Mouse (Mus musculus) embryo, embryonic 11 days (tissue): ENCODE measurements around the gene Ncapd2.

Experiments
- DNase-seq: peaks from one replicate; pipeline ENCODE4 v3.0.0-alpha.2; 2015

Gene Ncapd2

DNA sequence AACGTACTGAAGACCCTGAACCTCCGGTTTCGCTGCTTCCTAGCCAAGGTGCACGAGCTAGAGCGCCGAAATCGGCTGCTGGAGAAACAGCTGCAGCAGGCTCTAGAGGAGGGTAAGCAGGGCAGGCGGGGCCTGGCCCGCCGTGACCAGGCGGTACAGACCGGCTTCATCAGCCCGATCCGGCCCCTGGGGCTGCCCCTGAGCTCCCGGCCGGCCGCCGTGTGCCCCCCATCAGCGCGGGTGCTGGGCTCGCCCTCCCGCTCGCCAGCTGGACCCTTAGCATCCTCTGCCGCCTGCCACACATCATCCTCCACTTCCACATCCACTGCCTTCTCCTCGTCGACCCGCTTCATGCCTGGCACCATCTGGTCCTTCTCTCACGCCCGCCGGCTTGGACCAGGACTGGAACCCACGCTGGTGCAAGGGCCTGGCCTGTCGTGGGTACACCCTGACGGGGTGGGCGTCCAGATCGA lies 46.0 kb downstream of the Ncapd2 start:
- no peak for DNase-seq

DNA sequence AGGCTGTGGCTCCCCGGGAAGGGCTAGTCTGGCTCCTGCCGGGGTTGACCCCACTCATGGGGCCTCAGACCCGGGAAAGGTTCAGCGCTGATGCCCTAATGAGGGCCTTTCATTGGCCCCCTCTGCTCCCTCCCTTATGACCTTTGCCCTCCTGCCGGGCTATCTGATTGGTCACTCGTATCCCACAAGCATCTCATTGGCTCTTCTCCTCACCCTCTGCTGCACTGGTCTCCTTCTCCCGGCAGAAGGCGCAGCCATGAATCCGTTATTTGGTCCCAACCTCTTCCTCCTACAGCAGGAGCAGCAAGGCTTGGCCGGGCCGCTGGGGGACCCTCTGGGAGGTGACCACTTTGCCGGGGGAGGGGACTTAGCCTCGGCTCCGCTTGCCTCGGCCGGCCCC lies 46.5 kb downstream of the Ncapd2 start, which contains the start of gene Iffo1:
TSS of gene Iffo1 (plus strand) at position 241 of the 400 bp plus-strand sequence.
- DNase-seq: peak; percentile 96

DNA sequence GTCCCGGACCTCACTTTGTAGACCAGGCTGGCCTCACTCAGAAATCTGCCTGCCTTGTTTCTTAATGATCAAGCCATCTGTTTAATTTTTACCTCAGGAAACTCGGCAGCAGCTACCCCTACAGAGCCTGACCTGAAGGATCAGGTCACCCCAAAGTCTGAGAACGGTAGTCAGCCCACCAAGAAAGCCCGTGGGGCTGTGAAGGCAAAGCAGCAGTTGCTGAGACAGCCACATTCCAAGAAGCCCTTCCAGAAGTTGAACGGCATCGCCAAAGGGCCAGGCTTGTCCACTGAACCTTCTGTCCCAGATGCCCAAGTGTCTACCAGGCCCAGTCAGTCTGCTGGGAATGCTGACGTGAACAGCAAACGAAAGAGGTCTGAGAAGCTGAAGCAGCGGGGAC lies 47.6 kb downstream of the Ncapd2 start:
- DNase-seq: no peak

DNA sequence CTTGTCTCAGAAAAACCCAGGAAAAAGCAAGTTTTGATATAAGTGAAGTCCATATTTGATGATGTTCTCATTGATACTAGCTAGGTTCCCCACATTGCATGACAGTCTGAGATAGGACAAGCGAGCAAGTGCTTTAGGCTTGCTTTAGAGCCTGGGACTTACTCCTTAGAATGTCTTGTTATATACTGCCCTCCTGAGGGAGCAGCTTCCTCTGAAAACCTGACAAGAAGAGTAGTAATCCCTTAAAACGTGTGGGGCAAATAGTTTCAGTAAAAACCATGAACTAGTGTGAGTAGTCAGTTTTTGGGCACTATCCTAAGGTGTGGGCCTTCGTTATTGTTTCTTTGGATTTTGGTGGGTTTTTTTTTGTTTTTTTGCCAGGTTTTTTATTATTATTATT lies 48.4 kb downstream of the Ncapd2 start:
- no peak for DNase-seq

DNA sequence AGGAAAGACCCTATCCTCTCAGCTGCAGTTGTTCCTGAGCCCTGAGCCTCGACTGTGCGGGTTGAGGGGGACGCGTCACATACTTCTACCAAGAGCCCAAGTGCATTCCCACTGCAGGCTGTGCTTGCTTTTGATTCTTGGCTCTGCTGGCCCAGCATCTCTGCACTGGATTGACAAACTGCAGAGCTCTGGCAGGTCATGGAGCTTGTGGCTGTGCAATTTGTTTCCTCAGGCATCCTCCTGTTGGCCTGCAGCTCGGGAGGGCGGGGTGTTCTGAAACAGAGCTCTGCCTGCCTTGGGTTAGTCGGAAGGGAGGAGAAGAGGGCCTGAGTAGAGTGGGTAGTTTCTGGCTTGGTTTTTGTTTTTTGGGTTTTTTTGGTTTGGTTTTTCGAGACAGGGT lies 49.1 kb downstream of the Ncapd2 start:
- no peak for DNase-seq

DNA sequence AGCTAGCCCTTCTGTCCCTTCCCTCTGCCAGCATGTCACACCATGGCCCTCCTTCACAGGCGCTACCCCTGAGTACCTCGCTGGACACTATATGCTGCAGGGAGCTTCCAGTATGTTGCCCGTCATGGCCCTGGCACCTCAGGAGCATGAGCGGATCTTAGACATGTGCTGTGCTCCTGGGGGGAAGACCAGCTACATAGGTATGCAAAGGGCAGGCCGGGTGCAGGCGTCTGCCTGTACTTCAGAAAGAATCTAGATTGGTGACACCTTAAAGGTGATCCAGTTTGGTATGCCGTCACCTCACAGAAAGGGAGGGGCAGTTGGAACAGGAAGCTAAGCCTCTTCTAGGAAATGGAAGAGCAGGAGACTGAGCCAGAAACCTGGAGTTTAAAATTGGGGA lies 51.8 kb downstream of the Ncapd2 start:
- no peak for DNase-seq

DNA sequence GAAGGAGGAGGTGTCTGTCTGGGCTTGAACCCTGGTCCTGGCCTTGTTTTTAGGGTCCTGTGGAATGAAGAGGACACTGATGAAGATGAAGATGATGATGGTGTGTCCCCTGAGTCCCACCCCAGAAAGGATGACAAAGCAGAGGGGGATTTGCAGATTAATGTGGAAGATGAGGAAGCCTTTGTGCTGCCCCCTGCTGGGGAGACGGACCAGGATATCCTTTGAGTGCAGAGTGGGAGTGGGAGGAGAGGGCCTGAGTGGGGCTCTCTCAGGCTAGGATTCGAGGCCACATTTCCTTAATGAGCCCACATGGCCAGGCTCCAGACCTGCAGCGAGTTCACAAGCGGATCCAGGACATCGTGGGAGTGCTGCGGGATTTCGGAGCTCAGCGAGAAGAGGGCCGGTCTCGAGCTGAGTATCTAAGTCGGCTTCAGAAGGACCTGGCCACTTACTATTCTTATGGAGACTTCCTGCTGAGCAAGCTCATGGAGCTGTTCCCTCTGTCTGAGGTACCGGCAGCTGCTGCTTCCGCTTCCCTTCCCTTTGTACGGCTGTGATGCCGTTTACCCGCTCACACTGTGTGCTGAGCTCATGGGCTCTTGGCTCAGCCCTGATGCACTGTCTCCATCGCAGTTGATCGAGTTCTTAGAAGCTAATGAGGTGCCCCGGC lies 54.4 kb downstream of the Ncapd2 start:
- peak; percentile 53 for DNase-seq

DNA sequence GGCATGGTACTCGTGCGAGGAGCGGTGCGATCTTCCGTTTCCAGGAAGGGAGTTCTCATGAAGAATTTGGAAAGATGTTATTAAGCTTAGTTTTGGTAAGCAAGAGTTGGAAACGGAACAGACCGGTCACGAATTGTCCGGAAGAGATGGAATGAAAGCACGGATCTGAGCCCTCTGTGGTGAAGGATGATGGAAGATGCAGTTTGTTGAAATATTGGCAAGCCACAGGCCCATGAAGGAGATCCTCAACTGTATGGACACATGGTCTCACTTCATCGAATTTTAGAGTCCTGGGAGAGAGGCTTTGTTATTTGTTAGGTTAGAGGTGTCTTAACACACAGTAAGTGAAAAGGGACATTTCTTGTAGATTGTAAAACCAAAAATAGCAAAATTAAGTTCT lies 59.0 kb downstream of the Ncapd2 start:
- no peak for DNase-seq

DNA sequence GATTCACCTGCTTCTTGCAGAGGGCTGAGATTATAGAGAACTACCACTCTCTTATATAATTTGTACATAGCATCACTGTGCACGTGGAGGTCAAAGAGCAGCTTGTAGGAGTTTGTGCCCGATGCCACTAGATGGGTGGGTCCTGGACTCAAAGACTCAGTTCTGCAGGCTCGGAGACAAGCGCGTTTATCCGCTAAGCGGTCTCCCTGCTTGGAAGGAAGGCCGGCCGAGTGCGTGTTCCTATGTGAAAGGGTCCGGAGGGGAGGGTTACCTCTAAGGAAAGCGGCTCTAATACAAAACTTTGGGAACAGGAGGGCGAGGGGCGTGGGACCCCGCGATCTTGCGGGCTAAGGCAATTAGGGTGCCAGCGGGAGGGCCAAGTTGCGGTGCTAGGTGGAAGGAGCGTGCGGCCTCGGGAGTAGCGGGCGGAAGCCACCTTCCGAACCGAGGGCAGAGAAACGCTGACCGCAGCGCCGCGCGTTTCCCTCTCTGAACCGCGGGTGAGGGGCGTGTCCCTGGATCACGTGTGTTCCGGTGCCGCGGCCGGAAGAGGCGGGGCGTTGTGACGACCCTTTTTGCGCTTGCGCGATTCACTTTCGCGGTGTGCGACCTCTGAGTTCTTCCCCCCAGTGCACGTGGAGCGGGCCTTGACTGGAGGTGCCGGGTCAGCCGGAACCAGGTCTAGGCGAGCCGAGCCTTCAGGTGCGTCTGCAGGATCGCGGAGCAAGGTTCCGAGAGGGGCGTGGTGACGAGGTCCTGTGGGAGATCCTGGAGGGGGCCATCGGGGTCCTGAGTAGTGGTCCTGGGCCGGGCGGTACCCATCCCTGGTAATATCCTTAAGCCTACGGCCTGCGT lies 60.0 kb downstream of the Ncapd2 start, which contains the start of gene Nop2:
TSS of gene Nop2 (plus strand) at position 608 of the 855 bp plus-strand sequence.
- DNase-seq: peak; percentile 98

DNA sequence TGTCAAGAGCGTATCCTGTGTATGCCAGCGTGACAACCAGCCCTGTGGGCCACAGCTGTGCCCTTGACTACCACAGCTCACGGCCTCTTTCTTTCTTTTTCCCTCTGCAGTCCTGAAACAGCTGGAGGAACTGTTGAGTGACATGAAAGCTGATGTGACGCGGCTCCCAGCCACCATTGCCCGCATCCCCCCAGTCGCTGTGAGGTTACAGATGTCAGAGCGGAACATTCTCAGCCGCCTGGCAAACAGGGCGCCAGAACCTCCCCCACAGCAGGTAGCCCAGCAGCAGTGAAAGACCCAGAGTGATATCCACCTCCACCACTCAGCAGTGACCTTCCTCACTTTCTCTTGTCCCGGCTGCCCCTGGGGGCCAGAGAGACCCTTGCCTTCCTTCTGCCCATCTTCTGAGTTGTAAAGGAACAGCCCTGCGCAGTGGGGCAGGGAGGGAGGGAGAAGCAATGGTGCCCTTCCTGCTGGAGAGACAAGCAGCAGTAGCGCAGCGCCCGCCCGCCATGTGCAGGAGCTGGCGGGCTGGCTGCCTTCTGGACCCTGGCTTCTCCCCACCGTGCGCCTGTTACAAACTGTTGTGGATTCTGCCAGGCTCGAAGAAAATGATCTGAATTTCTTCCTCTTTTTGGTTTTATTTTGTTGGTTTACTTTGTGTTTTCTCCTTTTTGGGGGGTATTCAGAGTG lies 61.6 kb downstream of the Ncapd2 start:
- no peak for DNase-seq

DNA sequence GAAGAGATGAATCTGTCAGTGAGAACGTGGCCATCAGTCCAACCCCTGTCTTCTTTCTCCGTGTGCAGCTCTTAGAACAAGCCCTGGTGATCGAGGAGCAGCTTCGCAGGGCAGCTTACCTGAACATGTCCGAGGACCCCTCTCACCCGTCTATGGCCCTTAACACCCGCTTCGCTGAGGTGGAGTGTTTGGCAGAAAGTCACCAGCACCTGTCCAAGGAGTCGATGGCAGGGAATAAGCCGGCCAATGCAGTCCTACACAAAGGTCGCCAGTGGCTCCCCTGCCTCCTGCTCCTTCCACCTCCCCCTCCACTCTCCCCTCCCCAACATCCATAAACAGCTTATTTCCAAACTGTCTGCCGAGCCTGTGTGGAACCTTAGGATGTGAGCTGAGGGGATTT lies 62.8 kb downstream of the Ncapd2 start:
- no peak for DNase-seq

DNA sequence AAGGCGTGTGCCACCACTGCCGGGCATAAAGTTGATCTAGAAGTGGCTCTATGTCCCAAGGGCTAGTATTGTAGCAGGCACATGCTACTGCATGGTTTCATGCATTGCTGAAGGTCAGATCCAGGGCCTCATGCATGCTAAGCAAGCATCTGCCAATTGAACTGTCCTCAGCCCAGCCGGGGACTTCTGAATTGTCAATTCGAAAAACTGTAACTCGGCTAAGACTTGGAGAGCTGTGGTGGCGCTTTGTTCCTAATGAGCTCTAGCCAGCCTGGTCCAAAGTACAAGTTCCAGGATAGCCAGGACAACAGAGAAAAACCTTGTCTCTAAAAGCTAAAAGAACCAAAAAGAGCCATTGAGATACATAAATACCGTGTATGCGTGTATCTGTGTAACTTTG lies 72.1 kb downstream of the Ncapd2 start:
- no peak for DNase-seq
